Mouse (Mus musculus): ENCODE data around the gene Pxmp2. TPM values are rescaled to one million over a fixed set of nuclear protein-coding genes. Genes with fewer than 3 reads are reported as not detected.

Pxmp2 gene
- 1 to 10 TPM; 2.1 to 6.4 TPM for polyA plus RNA-seq (2017; shearing (Covaris generic))

GRCm38 (mm10) chr5:110285770-110286445, at the start of gene Pxmp2, which contains the start of gene Pole:
Pxmp2 (minus strand) TSS chr5:110286186.
Pole (plus strand) TSS chr5:110286306.

GRCm38 (mm10) chr5:110269141-110270101, 16.6 kb downstream of the Pxmp2 start, which contains the start of gene Pgam5:
Pgam5 (minus strand) TSS chr5:110269913.

GRCm38 (mm10) chr5:110230780-110231461, 55.1 kb downstream of the Pxmp2 start, which contains the start of gene Ankle2:
Ankle2 (plus strand) TSS chr5:110231004.

Other genes with a start within 250 kb of the Pxmp2 start
- 10 to 100 TPM in 1 of 2 experiments, 1 to 10 TPM in 1; 9.2 to 11.5 TPM for gene Gm17655, start 213.7 kb downstream of the Pxmp2 start, polyA plus RNA-seq (2017; shearing (Covaris generic))
- gene Gm35315, start 191.8 kb downstream of the Pxmp2 start, polyA plus RNA-seq (2017; shearing (Covaris generic)) = 1 to 10 TPM; 2.2 TPM
- gene Plcxd1, start 186.2 kb downstream of the Pxmp2 start, polyA plus RNA-seq (2017; shearing (Covaris generic)) = 1 to 10 TPM; 3.0 to 3.3 TPM
- 10 to 100 TPM; 54.7 to 58.9 TPM for gene Gtpbp6, start 178.0 kb downstream of the Pxmp2 start, polyA plus RNA-seq (2017; shearing (Covaris generic))
- gene Zfp605, start 176.1 kb downstream of the Pxmp2 start, polyA plus RNA-seq (2017; shearing (Covaris generic)) = 1 to 10 TPM; 3.8 TPM
- 10 to 100 TPM; 82.8 to 85.1 TPM for gene Chfr, start 150.3 kb downstream of the Pxmp2 start, polyA plus RNA-seq (2017; shearing (Covaris generic))
- gene Golga3, start 109.5 kb downstream of the Pxmp2 start, polyA plus RNA-seq (2017; shearing (Covaris generic)) = 10 to 100 TPM; 22.5 to 25.0 TPM
- gene Ankle2, start 55.2 kb downstream of the Pxmp2 start, polyA plus RNA-seq (2017; shearing (Covaris generic)) = 10 to 100 TPM; 42.5 to 44.7 TPM
- gene Pgam5, start 16.3 kb downstream of the Pxmp2 start, polyA plus RNA-seq (2017; shearing (Covaris generic)) = 10 to 100 TPM; 52.1 to 68.5 TPM
- 1 to 10 TPM; 5.5 to 8.0 TPM for gene Pole, start 120 bp upstream of the Pxmp2 start, polyA plus RNA-seq (2017; shearing (Covaris generic))
- not detected for gene P2rx2, start 57.0 kb upstream of the Pxmp2 start, polyA plus RNA-seq (2017; shearing (Covaris generic))
- gene Lrcol1, start 58.5 kb upstream of the Pxmp2 start, polyA plus RNA-seq (2017; shearing (Covaris generic)) = not detected
- 10 to 100 TPM; 24.9 to 46.5 TPM for gene Fbrsl1, start 162.3 kb upstream of the Pxmp2 start, polyA plus RNA-seq (2017; shearing (Covaris generic))